Mouse (Mus musculus): ENCODE data around the gene Adat1. TPM values are rescaled to one million over a fixed set of nuclear protein-coding genes. Genes with fewer than 3 reads are reported as not detected.
A peak's percentile ranks its signal among the peaks of the same experiment; 100 is the strongest.

Gene Adat1
- total and polyA plus RNA-seq, 3 experiments: 1.8 to 2.0 (median 1.8) TPM

DNA sequence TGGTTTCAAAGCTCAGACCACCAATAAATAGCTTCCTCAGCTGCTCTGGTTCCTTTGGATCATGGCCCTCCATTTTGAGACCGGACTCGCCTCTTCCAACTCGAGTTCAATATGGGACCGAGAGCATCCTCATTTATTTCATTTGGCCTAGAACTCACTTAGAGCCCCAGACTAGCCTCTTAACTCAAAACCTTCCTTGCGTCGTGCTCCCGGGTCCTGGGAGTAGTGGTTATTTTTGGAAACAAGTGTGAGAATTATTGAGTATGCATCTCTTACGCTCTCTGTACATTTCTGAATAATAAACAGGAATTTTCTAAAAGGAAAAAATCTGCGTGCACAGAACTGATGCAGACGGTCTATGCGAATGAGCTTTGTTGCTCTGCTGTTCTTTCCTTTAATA lies 22.8 kb upstream of the Adat1 start, which contains the start of gene Gm6793:
Gene Gm6793 (minus strand): TSS at position 101 of the 400 bp plus-strand sequence.
- 90% methylated on average over 11 of the region's 11 CpGs for WGBS

DNA sequence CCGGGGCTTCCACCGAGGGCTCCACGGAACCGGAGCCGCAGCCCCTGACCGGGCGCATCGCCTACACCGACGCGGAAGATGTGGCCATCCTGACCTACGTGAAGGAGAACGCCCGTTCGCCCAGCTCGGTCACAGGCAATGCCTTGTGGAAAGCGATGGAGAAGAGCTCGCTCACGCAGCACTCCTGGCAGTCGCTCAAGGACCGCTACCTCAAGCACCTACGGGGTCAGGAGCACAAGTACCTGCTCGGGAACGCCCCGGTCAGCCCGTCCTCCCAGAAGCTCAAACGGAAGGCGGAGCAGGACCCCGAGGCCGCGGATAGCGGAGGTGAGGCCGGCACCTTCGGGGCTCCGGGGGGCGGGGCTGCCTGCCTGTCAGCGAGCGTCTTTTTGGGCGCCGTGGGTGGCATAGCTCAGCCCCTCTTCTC lies 19.7 kb upstream of the Adat1 start:
- peak overlapping the region; percentile 86 for H3K27ac ChIP-seq

More for the DNA sequence above, 22.8 kb upstream of the Adat1 start, which contains the start of gene Gm6793:
- intact Hi-C loops (cut with DNase I): no loop called here
- peaks cover 2% of the 10 kb centered on the region for H3K79me2 ChIP-seq (replicated peaks; ENCODE audit: control insufficient read depth, insufficient read depth, low read length)
- peaks cover 3% of the 10 kb centered on the region; the same call in 1 of the 2 replicates for H3K36me3 ChIP-seq (ENCODE audit: control insufficient read depth, insufficient read depth, low read length)
- H3K9ac ChIP-seq (ENCODE audit: low read depth, low read length): no peak within 1 kb of the TSS
- H3K27me3 ChIP-seq (ENCODE audit: control insufficient read depth, insufficient read depth, low read length): no peaks in the 10 kb centered on the region
- H3K4me3 ChIP-seq: no peak within 1 kb of the TSS
- no peak within 1 kb of the TSS for H3K27ac ChIP-seq
- peaks cover 5% of the 10 kb centered on the region for H3K4me1 ChIP-seq (ENCODE audit: control insufficient read depth, insufficient read depth, low read length)
- TF ChIP-seq EP300 (IDR thresholded peaks at IDR 0.05; ENCODE audit: insufficient read depth, low read depth, low read length) (no peak), POLR2A (IDR thresholded peaks at IDR 0.05; ENCODE audit: insufficient read depth, low read depth, low read length) (no peak), CTCF (IDR thresholded peaks at IDR 0.05) (no peak)
- DNase-seq: no peak

DNA sequence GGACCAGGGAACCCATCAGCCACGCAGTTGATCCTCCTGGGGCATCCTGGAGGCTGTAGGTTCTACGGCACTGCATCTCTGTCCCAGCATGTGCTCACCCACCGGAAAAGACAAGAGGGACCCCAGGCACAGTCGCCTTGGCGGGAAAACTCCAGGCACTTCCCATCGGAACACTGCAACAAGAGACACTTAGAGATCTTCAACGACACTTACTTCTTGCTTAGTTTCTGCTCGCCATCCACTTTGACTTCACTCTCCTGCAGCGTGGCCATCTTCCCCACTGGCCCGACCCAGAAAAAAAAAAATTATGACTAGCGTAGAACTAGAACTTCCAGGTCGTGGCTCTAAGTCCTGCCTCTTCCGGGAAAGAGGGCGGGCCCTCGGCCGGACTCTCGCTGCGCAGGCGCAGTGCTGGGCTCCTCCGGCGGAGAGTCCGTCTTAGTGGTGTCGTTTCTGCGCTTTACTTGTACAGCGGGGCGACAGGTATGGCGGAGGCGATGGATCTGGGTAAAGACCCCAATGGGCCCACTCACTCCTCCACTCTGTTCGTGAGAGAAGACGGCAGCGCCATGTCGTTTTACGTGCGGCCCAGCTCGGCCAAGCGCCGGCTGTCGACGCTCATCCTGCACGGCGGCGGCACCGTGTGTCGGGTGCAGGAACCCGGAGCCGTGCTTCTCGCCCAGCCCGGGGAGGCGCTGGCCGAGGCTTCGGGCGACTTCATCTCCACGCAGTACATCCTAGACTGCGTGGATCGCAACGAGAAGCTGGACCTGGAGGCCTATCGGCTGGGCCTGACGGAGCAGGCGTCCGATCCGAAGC lies 19.1 kb upstream of the Adat1 start, which contains the start of the genes Kars and Terf2ip:
Gene Kars (minus strand): TSS at position 327 of the 819 bp plus-strand sequence.
Gene Terf2ip (plus strand): TSS at position 402 of the 819 bp plus-strand sequence.
- peaks cover 5% of the 10 kb centered on the region for H3K4me1 ChIP-seq (ENCODE audit: control insufficient read depth, insufficient read depth, low read length)
- WGBS: under 1% methylated on average over 61 of the region's 61 CpGs
- intact Hi-C loops (cut with DNase I): loop anchor here (1.0 kb wide), 1 partner anchor 18 kb away; no protein-coding TSS in a partner anchor
- H3K27me3 ChIP-seq (ENCODE audit: control insufficient read depth, insufficient read depth, low read length): no peaks in the 10 kb centered on the region
- H3K4me3 ChIP-seq: peak within 1 kb of the TSS; percentile 100
- DNase-seq: peak; percentile 95 to 96
- TF ChIP-seq EP300 (IDR thresholded peaks at IDR 0.05; ENCODE audit: insufficient read depth, low read depth, low read length) (peak; percentile 53; the same call in 1 of the 2 replicates), POLR2A (IDR thresholded peaks at IDR 0.05; ENCODE audit: insufficient read depth, low read depth, low read length) (peak; percentile 95), CTCF (IDR thresholded peaks at IDR 0.05) (no peak)
- H3K27ac ChIP-seq: peak within 1 kb of the TSS; percentile 86
- peaks cover 3% of the 10 kb centered on the region; the same call in 1 of the 2 replicates for H3K36me3 ChIP-seq (ENCODE audit: control insufficient read depth, insufficient read depth, low read length)
- H3K79me2 ChIP-seq (replicated peaks; ENCODE audit: control insufficient read depth, insufficient read depth, low read length): peaks cover 4% of the 10 kb centered on the region
- peak within 1 kb of the TSS; percentile 82 for H3K9ac ChIP-seq (ENCODE audit: low read depth, low read length)

More for the DNA sequence above, 19.7 kb upstream of the Adat1 start:
- TF ChIP-seq POLR2A (IDR thresholded peaks at IDR 0.05; ENCODE audit: insufficient read depth, low read depth, low read length): no peak
- no peak for TF ChIP-seq CTCF (IDR thresholded peaks at IDR 0.05)
- Histone ChIP-seq H3K36me3 (ENCODE audit: control insufficient read depth, insufficient read depth, low read length) (peaks cover 3% of the 10 kb centered on the region; the same call in 1 of the 2 replicates), H3K4me1 (ENCODE audit: control insufficient read depth, insufficient read depth, low read length) (peaks cover 5% of the 10 kb centered on the region), H3K9ac (ENCODE audit: low read depth, low read length) (peak overlapping the region; percentile 70), H3K4me3 (peak overlapping the region; percentile 100), H3K79me2 (replicated peaks; ENCODE audit: control insufficient read depth, insufficient read depth, low read length) (peaks cover 4% of the 10 kb centered on the region), H3K27me3 (ENCODE audit: control insufficient read depth, insufficient read depth, low read length) (no peaks in the 10 kb centered on the region)
- WGBS: under 1% methylated on average over 40 of the region's 40 CpGs
- DNase-seq: peak; percentile 34 to 58
- intact Hi-C loops (cut with DNase I): loop anchor here (1.0 kb wide), 1 partner anchor 19 kb away; no protein-coding TSS in a partner anchor

DNA sequence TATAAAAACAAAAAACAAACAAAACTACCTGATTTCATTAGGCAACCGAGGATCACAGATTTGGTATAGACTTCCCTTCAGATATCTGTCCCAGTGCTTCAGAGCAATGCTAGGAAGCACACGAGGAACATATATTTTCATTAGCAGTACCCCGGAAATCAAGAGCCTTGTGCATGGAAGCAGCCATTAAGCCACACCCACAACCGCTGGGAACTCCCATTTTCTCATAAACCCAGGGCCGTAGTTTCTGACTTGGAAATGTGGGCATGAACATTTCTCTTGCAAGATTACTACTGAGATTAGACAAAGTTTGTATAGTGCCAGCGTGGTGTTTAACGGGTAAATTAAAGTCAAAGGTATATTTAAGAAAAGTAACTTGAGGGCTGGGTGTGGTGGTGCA lies 17.5 kb upstream of the Adat1 start:
- no peak overlapping the region for H3K9ac ChIP-seq (ENCODE audit: low read depth, low read length)
- no peak for DNase-seq

DNA sequence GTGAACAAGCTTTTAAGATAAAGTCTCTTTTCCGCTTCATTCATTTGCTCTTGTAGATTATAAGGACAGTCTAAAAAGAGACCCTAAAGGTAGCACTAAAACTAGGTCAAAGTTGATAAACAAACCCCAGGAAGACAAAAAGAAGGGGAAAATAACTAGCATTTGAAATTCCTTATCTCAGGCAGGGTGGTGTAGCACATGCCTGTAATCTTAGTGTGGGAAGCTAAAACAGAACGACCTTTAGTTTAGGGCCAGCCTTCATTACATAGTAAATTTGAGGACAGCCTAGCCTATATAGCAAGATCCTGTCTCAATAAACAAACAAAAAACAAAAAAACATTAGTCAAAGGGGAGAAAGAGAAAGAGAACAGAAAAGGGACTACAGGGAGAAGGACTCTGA lies 15.6 kb upstream of the Adat1 start:
- peaks cover 1% of the 10 kb centered on the region; the same call in 1 of the 2 replicates for H3K4me1 ChIP-seq (ENCODE audit: control insufficient read depth, insufficient read depth, low read length)
- no peak for DNase-seq
- TF ChIP-seq CTCF (IDR thresholded peaks at IDR 0.05): no peak
- no peak for TF ChIP-seq EP300 (IDR thresholded peaks at IDR 0.05; ENCODE audit: insufficient read depth, low read depth, low read length)
- no peak for TF ChIP-seq POLR2A (IDR thresholded peaks at IDR 0.05; ENCODE audit: insufficient read depth, low read depth, low read length)
- no peaks in the 10 kb centered on the region for H3K27me3 ChIP-seq (ENCODE audit: control insufficient read depth, insufficient read depth, low read length)
- WGBS: 82% methylated on average over 2 of the region's 2 CpGs
- no peak overlapping the region for H3K9ac ChIP-seq (ENCODE audit: low read depth, low read length)
- H3K27ac ChIP-seq: no peak overlapping the region
- H3K79me2 ChIP-seq (replicated peaks; ENCODE audit: control insufficient read depth, insufficient read depth, low read length): peaks cover 4% of the 10 kb centered on the region; the same call in 1 of the 2 replicates
- H3K36me3 ChIP-seq (ENCODE audit: control insufficient read depth, insufficient read depth, low read length): peaks cover 2% of the 10 kb centered on the region; the same call in 1 of the 2 replicates
- intact Hi-C loops (cut with DNase I): no loop called here
- no peak overlapping the region for H3K4me3 ChIP-seq

More for the DNA sequence above, 17.5 kb upstream of the Adat1 start:
- no peak for TF ChIP-seq POLR2A (IDR thresholded peaks at IDR 0.05; ENCODE audit: insufficient read depth, low read depth, low read length)
- no peak for TF ChIP-seq EP300 (IDR thresholded peaks at IDR 0.05; ENCODE audit: insufficient read depth, low read depth, low read length)
- no peak for TF ChIP-seq CTCF (IDR thresholded peaks at IDR 0.05)
- WGBS: 88% methylated on average over 7 of the region's 7 CpGs
- Histone ChIP-seq H3K79me2 (replicated peaks; ENCODE audit: control insufficient read depth, insufficient read depth, low read length) (peaks cover 4% of the 10 kb centered on the region), H3K4me3 (no peak overlapping the region), H3K27ac (no peak overlapping the region), H3K36me3 (ENCODE audit: control insufficient read depth, insufficient read depth, low read length) (peaks cover 4% of the 10 kb centered on the region; the same call in 1 of the 2 replicates), H3K27me3 (ENCODE audit: control insufficient read depth, insufficient read depth, low read length) (no peaks in the 10 kb centered on the region), H3K4me1 (ENCODE audit: control insufficient read depth, insufficient read depth, low read length) (peaks cover 5% of the 10 kb centered on the region)
- intact Hi-C loops (cut with DNase I): no loop called here
